Mouse (Mus musculus): ENCODE data around the gene Mad1l1.

GRCm38 (mm10) chr5:140254656-140255055 lies 66.7 kb downstream of the Mad1l1 start:
- TF ChIP-seq POLR2A (IDR thresholded peaks at IDR 0.05; ENCODE audit: low read depth, low read length) (no peak), CTCF (IDR thresholded peaks at IDR 0.05; ENCODE audit: borderline replicate concordance, insufficient read depth, low read length) (no peak)

Measured in embryonic fibroblast, embryonic 13.5 days (primary cell).